Mouse (Mus musculus): Measurements from ENCODE around the gene Commd8. TPM values are rescaled to one million over a fixed set of nuclear protein-coding genes. Genes with fewer than 3 reads are reported as not detected.

Gene Commd8
- polyA plus RNA-seq, 1 experiment from 2014 or later = 116 TPM

GRCm38 (mm10) chr5:72203734-72204073, 35.7 kb upstream of the Commd8 start:
- H3K4me3 ChIP-seq (ENCODE audit: control insufficient read depth in 1 of 2, insufficient read depth in 1 of 2, low read depth in 1 of 2, low read length in 2 of 2) = peak overlapping the region; percentile 62 to 84
- peak overlapping the region; percentile 85 for H3K4me2 ChIP-seq (ENCODE audit: low read length)
- WGBS = 5% methylated on average over 10 of the region's 10 CpGs
- H3K36me3 ChIP-seq (ENCODE audit: control insufficient read depth, insufficient read depth, low read length) = no peaks in the 10 kb centered on the region
- 0 out of 2 replicates have a peak, but pooled peaks have one; percentile 20 for ATAC-seq (ENCODE audit: insufficient number of reproducible peaks, insufficient read depth, low FRiP score, low read depth)
- no peaks in the 10 kb centered on the region for H3K9me3 ChIP-seq (ENCODE audit: control insufficient read depth, low read length)
- H3K27me3 ChIP-seq (ENCODE audit: control insufficient read depth, insufficient read depth, low read length) = no peaks in the 10 kb centered on the region
- H3K4me1 ChIP-seq (ENCODE audit: control insufficient read depth in 2 of 2, insufficient read depth in 2 of 2, low read length in 2 of 2) = peaks cover 3 to 18% of the 10 kb centered on the region in 2 experiments; a peak in 3 of 4 replicates
- H3K9ac ChIP-seq (ENCODE audit: low read length) = peak overlapping the region; percentile 78
- peak overlapping the region; percentile 53 to 73; a peak in 3 of 4 replicates for H3K27ac ChIP-seq (replicated peaks in 1 of 2; ENCODE audit: control insufficient read depth in 1 of 2, insufficient read depth in 1 of 2, low read depth in 2 of 2, low read length in 2 of 2)

GRCm38 (mm10) chr5:72203028-72203733, 35.2 kb upstream of the Commd8 start:
- peak overlapping the region; percentile 78 for H3K9ac ChIP-seq (ENCODE audit: low read length)
- H3K4me3 ChIP-seq (ENCODE audit: control insufficient read depth in 1 of 2, insufficient read depth in 1 of 2, low read depth in 1 of 2, low read length in 2 of 2) = peak overlapping the region; percentile 62 to 84
- peak overlapping the region; percentile 53 to 73 for H3K27ac ChIP-seq (replicated peaks in 1 of 2; ENCODE audit: control insufficient read depth in 1 of 2, insufficient read depth in 1 of 2, low read depth in 2 of 2, low read length in 2 of 2)
- under 1% methylated on average over 32 of the region's 32 CpGs for WGBS
- ATAC-seq (ENCODE audit: insufficient number of reproducible peaks, insufficient read depth, low FRiP score, low read depth) = peak; percentile 97
- no peaks in the 10 kb centered on the region for H3K27me3 ChIP-seq (ENCODE audit: control insufficient read depth, insufficient read depth, low read length)
- H3K36me3 ChIP-seq (ENCODE audit: control insufficient read depth, insufficient read depth, low read length) = no peaks in the 10 kb centered on the region
- no peaks in the 10 kb centered on the region for H3K9me3 ChIP-seq (ENCODE audit: control insufficient read depth, low read length)
- H3K4me1 ChIP-seq (ENCODE audit: control insufficient read depth in 2 of 2, insufficient read depth in 2 of 2, low read length in 2 of 2) = peaks cover 3 to 18% of the 10 kb centered on the region in 2 experiments; a peak in 3 of 4 replicates
- peak overlapping the region; percentile 85 for H3K4me2 ChIP-seq (ENCODE audit: low read length)

GRCm38 (mm10) chr5:72202016-72202415, 34.0 kb upstream of the Commd8 start:
- Histone ChIP-seq H3K36me3 (ENCODE audit: control insufficient read depth, insufficient read depth, low read length) (no peaks in the 10 kb centered on the region), H3K27me3 (ENCODE audit: control insufficient read depth, insufficient read depth, low read length) (no peaks in the 10 kb centered on the region), H3K27ac (replicated peaks in 1 of 2; ENCODE audit: control insufficient read depth in 1 of 2, insufficient read depth in 1 of 2, low read depth in 2 of 2, low read length in 2 of 2) (no peak overlapping the region), H3K4me1 (ENCODE audit: control insufficient read depth in 2 of 2, insufficient read depth in 2 of 2, low read length in 2 of 2) (peaks cover 3 to 18% of the 10 kb centered on the region in 2 experiments; a peak in 2 of 4 replicates), H3K9me3 (ENCODE audit: control insufficient read depth, low read length) (no peaks in the 10 kb centered on the region), H3K9ac (ENCODE audit: low read length) (no peak overlapping the region), H3K4me2 (ENCODE audit: low read length) (peak overlapping the region; percentile 27; the same call in 1 of the 2 replicates), H3K4me3 (ENCODE audit: control insufficient read depth in 1 of 2, insufficient read depth in 1 of 2, low read depth in 1 of 2, low read length in 2 of 2) (no peak overlapping the region)
- no peak for ATAC-seq (ENCODE audit: insufficient number of reproducible peaks, insufficient read depth, low FRiP score, low read depth)
- 56% methylated on average over 10 of the region's 10 CpGs for WGBS

- WGBS = 35% methylated on average over 7 of the region's 7 CpGs
- no peak for ATAC-seq (ENCODE audit: insufficient number of reproducible peaks, insufficient read depth, low FRiP score, low read depth)
- Histone ChIP-seq H3K36me3 (ENCODE audit: control insufficient read depth, insufficient read depth, low read length) (no peaks in the 10 kb centered on the region), H3K4me1 (ENCODE audit: control insufficient read depth in 2 of 2, insufficient read depth in 2 of 2, low read length in 2 of 2) (peaks cover 3 to 18% of the 10 kb centered on the region in 2 experiments; a peak in 2 of 4 replicates), H3K4me3 (ENCODE audit: control insufficient read depth in 1 of 2, insufficient read depth in 1 of 2, low read depth in 1 of 2, low read length in 2 of 2) (no peak overlapping the region), H3K9ac (ENCODE audit: low read length) (no peak overlapping the region), H3K9me3 (ENCODE audit: control insufficient read depth, low read length) (no peaks in the 10 kb centered on the region), H3K27me3 (ENCODE audit: control insufficient read depth, insufficient read depth, low read length) (no peaks in the 10 kb centered on the region), H3K4me2 (ENCODE audit: low read length) (peak overlapping the region; percentile 27; the same call in 1 of the 2 replicates), H3K27ac (replicated peaks in 1 of 2; ENCODE audit: control insufficient read depth in 1 of 2, insufficient read depth in 1 of 2, low read depth in 2 of 2, low read length in 2 of 2) (no peak overlapping the region)
These were observed 33.6 kb upstream of the Commd8 start for GRCm38 (mm10) chr5:72201600-72201999.

- H3K4me1 ChIP-seq (ENCODE audit: control insufficient read depth in 2 of 2, insufficient read depth in 2 of 2, low read length in 2 of 2) = no peaks in the 10 kb centered on the region
- H3K4me3 ChIP-seq (ENCODE audit: control insufficient read depth in 1 of 2, insufficient read depth in 1 of 2, low read depth in 1 of 2, low read length in 2 of 2) = no peak overlapping the region
- ATAC-seq (ENCODE audit: insufficient number of reproducible peaks, insufficient read depth, low FRiP score, low read depth) = no peak
- H3K4me2 ChIP-seq (ENCODE audit: low read length) = no peak overlapping the region
- H3K9me3 ChIP-seq (ENCODE audit: control insufficient read depth, low read length) = no peaks in the 10 kb centered on the region
- no peaks in the 10 kb centered on the region for H3K36me3 ChIP-seq (ENCODE audit: control insufficient read depth, insufficient read depth, low read length)
- H3K27me3 ChIP-seq (ENCODE audit: control insufficient read depth, insufficient read depth, low read length) = no peaks in the 10 kb centered on the region
- H3K9ac ChIP-seq (ENCODE audit: low read length) = no peak overlapping the region
- 82% methylated on average over 1 of the region's 1 CpGs for WGBS
- H3K27ac ChIP-seq (replicated peaks in 1 of 2; ENCODE audit: control insufficient read depth in 1 of 2, insufficient read depth in 1 of 2, low read depth in 2 of 2, low read length in 2 of 2) = no peak overlapping the region
These were observed 27.5 kb upstream of the Commd8 start for GRCm38 (mm10) chr5:72195442-72195841.

- ATAC-seq (ENCODE audit: insufficient number of reproducible peaks, insufficient read depth, low FRiP score, low read depth) = no peak
- H3K27me3 ChIP-seq (ENCODE audit: control insufficient read depth, insufficient read depth, low read length) = no peaks in the 10 kb centered on the region
- no peak overlapping the region for H3K9ac ChIP-seq (ENCODE audit: low read length)
- no peaks in the 10 kb centered on the region for H3K4me1 ChIP-seq (ENCODE audit: control insufficient read depth in 2 of 2, insufficient read depth in 2 of 2, low read length in 2 of 2)
- WGBS = 67% methylated on average over 5 of the region's 5 CpGs
- no peaks in the 10 kb centered on the region for H3K36me3 ChIP-seq (ENCODE audit: control insufficient read depth, insufficient read depth, low read length)
- no peaks in the 10 kb centered on the region for H3K9me3 ChIP-seq (ENCODE audit: control insufficient read depth, low read length)
- H3K4me3 ChIP-seq (ENCODE audit: control insufficient read depth in 1 of 2, insufficient read depth in 1 of 2, low read depth in 1 of 2, low read length in 2 of 2) = no peak overlapping the region
- no peak overlapping the region for H3K4me2 ChIP-seq (ENCODE audit: low read length)
- H3K27ac ChIP-seq (replicated peaks in 1 of 2; ENCODE audit: control insufficient read depth in 1 of 2, insufficient read depth in 1 of 2, low read depth in 2 of 2, low read length in 2 of 2) = no peak overlapping the region
These were observed 23.9 kb upstream of the Commd8 start for GRCm38 (mm10) chr5:72191932-72192331.

- Histone ChIP-seq H3K27me3 (ENCODE audit: control insufficient read depth, insufficient read depth, low read length) (no peaks in the 10 kb centered on the region), H3K4me3 (ENCODE audit: control insufficient read depth in 1 of 2, insufficient read depth in 1 of 2, low read depth in 1 of 2, low read length in 2 of 2) (no peak overlapping the region), H3K4me1 (ENCODE audit: control insufficient read depth in 2 of 2, insufficient read depth in 2 of 2, low read length in 2 of 2) (no peaks in the 10 kb centered on the region), H3K36me3 (ENCODE audit: control insufficient read depth, insufficient read depth, low read length) (no peaks in the 10 kb centered on the region), H3K9me3 (ENCODE audit: control insufficient read depth, low read length) (no peaks in the 10 kb centered on the region), H3K4me2 (ENCODE audit: low read length) (no peak overlapping the region), H3K9ac (ENCODE audit: low read length) (no peak overlapping the region), H3K27ac (replicated peaks in 1 of 2; ENCODE audit: control insufficient read depth in 1 of 2, insufficient read depth in 1 of 2, low read depth in 2 of 2, low read length in 2 of 2) (no peak overlapping the region)
- 72% methylated on average over 7 of the region's 7 CpGs for whole genome bisulfite sequencing
- no peak for ATAC-seq (ENCODE audit: insufficient number of reproducible peaks, insufficient read depth, low FRiP score, low read depth)
These were observed 23.2 kb upstream of the Commd8 start for GRCm38 (mm10) chr5:72191154-72191553.
